Mouse (Mus musculus): ENCODE measurements around the gene Frem1. TPM values are rescaled to one million over a fixed set of nuclear protein-coding genes. Genes with fewer than 3 reads are reported as not detected.

The Frem1 gene
- 1 to 10 TPM; 3.6 to 4.0 TPM for total RNA-seq (2021)

- DNase-seq = peak; percentile 47
- intact Hi-C loops (cut with DNase I) = no loop called here
Measured at GRCm38 (mm10) chr4:83051634-83052577, at the start of gene Frem1. Gene Frem1, minus strand, starts transcription at chr4:83052339.

GRCm38 (mm10) chr4:83099025-83099424, 46.9 kb upstream of the Frem1 start:
- DNase-seq = no peak
- intact Hi-C loops (cut with DNase I) = no loop called here

- intact Hi-C loops (cut with DNase I) = no loop called here
- DNase-seq = no peak
Measured at GRCm38 (mm10) chr4:83093941-83094340, 41.8 kb upstream of the Frem1 start.

GRCm38 (mm10) chr4:83090691-83091448, 38.7 kb upstream of the Frem1 start:
- intact Hi-C loops (cut with DNase I) = no loop called here

GRCm38 (mm10) chr4:83080364-83081174, 28.4 kb upstream of the Frem1 start:
- intact Hi-C loops (cut with DNase I) = no loop called here
- DNase-seq = no peak

More at GRCm38 (mm10) chr4:83090691-83091448, 38.7 kb upstream of the Frem1 start:
- DNase-seq = peak; percentile 79

- intact Hi-C loops (cut with DNase I) = no loop called here
- DNase-seq = no peak
Measured at GRCm38 (mm10) chr4:83064191-83064590, 12.1 kb upstream of the Frem1 start.

GRCm38 (mm10) chr4:83061564-83061963, 9.4 kb upstream of the Frem1 start:
- intact Hi-C loops (cut with DNase I) = no loop called here
- no peak for DNase-seq

DNA sequence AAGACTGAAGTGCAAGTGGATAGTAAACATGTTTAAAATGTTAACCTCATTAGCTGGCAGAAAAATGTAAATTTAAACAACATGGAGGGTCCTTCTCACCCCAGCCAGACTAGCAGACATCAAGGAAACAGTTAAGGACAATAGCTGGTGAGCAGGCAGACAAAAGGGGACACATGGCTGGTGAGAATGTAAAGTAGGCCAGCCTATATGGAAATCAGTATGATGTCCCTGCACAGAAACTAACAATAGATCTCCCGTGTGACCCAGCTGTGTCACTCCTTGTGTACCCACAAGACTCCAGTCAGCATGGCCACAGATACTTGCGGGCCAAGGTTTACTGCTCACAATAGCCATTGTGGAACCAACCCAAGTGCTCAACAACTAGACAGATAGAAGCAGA, 6.5 kb upstream of the Frem1 start:
- DNase-seq = no peak
- intact Hi-C loops (cut with DNase I) = no loop called here

DNA sequence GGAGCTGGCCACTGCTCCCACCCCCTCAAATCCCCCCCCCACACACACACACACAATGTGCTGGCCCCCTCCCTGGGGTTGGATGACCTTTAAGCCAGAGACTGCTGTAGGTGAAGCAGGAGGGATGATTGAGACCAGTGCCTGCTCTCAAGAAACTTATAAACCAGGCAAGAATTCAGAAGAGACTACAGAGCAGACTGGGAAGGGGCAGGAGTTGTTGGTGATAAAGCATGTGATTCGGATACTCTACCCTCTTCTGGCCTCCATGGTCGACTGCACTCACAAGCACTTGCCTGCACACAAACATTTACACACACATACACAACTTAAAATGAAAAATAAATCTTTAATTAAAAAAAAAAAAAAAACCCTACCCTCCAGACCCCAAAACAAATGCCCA, 6.0 kb upstream of the Frem1 start:
- DNase-seq = no peak
- intact Hi-C loops (cut with DNase I) = no loop called here

DNA sequence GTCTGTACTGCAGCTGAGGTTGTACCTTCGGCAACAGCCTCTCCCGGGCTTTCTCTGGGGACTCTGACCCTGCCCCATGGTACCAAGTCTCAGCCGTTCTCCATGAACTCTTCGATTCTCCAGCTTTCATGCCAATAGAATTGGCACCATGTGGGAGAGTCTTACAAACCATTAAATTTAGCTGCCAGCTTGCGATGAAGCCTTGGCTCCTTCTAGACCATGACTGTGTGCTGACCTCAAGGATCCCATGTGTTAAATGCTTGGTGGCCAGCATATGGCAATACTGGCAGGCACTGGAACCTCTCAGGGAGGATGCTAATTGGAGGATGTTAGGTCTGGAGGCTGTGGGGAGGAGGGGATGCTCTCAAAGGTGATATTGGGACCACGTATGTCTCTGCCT, 4.4 kb upstream of the Frem1 start:
- DNase-seq = peak; percentile 51
- intact Hi-C loops (cut with DNase I) = no loop called here

DNA sequence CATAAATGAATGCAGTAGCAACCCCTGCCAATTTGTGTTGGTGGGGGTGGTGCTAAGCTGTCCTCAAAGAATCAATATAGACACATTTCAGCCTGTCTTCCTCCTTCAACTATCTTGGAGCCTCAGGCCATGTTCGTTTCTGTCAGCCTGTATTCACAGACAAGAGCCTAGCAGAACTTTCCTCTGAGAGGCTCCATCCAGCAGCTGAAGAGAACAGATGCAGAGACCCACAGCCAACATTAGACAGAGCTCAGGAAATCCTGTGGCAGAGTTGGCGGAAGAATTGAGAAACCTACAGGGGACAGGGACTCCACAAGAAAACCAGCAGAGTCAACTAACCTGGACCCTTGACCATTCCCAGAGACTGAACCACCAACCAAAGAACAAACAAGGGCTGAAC, 3.3 kb upstream of the Frem1 start:
- intact Hi-C loops (cut with DNase I) = no loop called here
- DNase-seq = no peak

DNA sequence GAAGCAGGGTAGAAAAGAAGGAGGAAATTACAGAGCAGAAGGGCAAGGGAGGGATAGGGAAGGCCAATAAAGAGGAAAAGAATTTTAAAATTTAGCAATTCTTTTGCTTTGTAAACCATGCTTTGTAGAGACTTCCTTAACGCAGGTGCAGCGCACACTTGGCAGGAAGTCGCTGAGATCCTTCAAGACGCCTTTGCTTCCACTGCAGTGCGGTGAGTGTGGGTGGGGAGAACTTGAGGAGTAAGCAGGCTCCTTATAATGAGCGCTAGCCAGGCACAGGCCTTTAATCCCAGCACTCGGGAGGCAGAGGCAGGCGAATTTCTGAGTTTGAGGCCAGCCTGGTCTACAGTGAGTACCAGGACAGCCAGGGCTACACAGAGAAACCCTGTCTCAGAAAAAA, 1.1 kb upstream of the Frem1 start:
- DNase-seq = no peak
- intact Hi-C loops (cut with DNase I) = no loop called here

DNA sequence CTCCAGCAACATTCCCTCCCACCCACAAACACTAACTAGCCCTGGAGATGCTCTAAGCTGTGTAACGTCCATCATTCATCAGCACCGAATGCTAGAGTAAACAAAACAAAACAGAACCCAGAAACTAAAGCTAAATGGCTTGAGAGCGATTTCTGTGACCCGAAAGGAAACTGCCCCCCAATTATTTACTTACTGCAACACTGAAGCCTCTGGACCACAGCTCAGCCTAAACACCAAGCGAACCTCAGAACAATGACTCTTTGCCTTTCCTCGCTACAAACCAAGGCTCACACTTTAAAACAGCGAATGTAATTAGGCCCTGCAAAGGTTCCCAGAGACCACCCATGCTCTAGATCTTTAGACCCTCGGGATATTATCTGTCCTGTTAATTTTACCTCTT, 963 bp downstream of the Frem1 start:
- intact Hi-C loops (cut with DNase I) = no loop called here
- DNase-seq = no peak

DNA sequence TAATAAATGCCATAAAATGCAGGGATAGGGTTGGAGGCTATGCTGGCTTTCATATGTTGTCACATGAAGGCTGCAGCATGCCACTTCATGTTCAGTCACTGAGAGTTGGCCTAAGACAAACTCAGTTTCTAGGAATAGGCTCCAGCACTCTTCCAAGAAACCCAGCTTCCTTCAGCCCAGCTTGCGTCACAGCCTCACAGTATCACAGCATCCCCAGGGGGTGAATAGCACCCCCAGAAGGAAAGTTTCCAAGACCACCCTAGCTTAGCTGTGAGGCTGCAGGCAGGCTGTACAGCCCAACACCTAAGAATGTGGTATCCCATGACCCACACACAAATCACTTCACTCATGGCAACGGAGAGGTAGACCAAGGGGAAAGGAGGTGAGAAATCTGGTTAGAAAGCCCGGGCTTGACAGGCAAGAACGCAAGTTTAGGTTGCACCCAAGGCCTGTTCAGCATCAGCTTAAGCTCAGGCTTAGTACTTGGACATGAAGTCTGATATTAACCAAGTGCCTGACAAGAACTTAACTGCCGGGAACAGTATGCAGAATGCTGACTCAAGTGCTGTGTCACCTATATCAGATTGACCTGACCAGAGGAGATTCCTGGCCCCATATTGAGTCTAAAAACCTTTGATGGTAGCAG, 1.9 kb downstream of the Frem1 start:
- no peak for DNase-seq

DNA sequence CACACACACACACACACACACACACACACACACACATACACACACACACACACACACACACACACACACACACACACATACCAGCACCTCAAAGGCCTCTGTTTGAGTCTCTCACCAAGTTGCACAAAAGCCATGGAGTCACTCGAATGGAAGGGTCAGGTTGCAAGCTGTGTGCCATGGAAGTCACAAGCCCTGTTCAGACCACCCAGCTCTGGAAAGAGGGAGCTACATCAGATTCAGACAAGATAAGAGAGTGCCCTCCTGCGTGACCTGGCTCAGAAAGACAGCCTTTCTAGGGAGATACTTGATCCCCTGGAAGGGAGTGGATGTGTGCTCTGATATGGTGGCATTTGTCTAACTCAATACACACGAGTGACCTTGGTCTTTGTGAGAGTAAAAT, 2.9 kb downstream of the Frem1 start:
- intact Hi-C loops (cut with DNase I) = no loop called here
- DNase-seq = no peak

More for the DNA sequence above, 1.9 kb downstream of the Frem1 start:
- intact Hi-C loops (cut with DNase I) = no loop called here

- intact Hi-C loops (cut with DNase I) = no loop called here
- no peak for DNase-seq
Measured at GRCm38 (mm10) chr4:83048561-83048960, 3.6 kb downstream of the Frem1 start.

DNA sequence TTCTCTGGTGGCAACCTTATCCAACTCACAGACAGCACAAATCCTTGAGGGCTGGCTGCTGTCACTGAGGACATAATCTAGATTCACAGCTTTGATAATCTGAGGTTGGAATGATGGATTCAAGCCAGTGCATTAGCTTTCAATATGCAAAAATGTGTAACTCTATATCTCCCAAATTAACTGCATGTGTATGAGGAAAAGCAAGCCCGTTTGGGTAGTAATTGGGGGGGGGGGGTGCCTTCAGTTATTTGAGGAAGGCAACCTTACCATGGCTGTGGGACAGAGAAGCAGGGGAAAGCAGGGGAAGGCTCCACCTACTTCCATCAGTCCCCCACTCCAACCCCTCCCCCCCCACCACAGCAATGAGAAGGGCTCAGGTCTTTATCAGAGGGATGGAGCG, 5.3 kb downstream of the Frem1 start:
- intact Hi-C loops (cut with DNase I) = no loop called here
- DNase-seq = no peak

GRCm38 (mm10) chr4:83046069-83046468, 6.1 kb downstream of the Frem1 start:
- intact Hi-C loops (cut with DNase I) = no loop called here

DNA sequence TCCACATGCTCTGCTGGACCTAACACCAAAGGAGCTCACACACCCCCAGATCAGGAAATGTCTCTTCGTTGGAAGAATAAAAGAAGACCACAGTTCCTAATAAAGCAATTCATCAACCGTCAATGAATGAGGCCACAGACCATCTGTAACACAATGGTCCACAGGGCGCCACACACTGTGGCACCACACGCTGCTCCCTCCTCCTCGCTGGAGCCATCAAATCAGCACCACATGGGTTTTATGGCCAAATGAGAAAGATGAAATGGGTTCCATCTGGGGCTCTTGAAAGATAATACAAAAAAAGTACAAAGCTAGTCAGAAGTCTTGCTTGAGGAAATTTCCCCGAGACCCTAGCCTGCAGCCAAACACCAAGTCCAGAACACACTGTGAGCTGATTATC, 6.9 kb downstream of the Frem1 start:
- peak; percentile 25 for DNase-seq
- intact Hi-C loops (cut with DNase I) = no loop called here

More at GRCm38 (mm10) chr4:83046069-83046468, 6.1 kb downstream of the Frem1 start:
- no peak for DNase-seq

- intact Hi-C loops (cut with DNase I) = no loop called here
- no peak for DNase-seq
Measured at GRCm38 (mm10) chr4:83040780-83041179, 11.4 kb downstream of the Frem1 start.
